Mouse (Mus musculus) neural tube, embryonic 12.5 days (tissue): ENCODE measurements around the gene Nans. TPM values are rescaled to one million over a fixed set of nuclear protein-coding genes. Genes with fewer than 3 reads are reported as not detected.
A peak's percentile ranks its signal among the peaks of the same experiment; 100 is the strongest.

Experiments
- ATAC-seq: fragments of 200-750 bp; cut with Nextera tagmentation; 2 replicates; pipeline ENCODE4 v1.8.0; 2017; ENCODE audit warnings: low read depth, mild to moderate bottlenecking, moderate TSS enrichment, moderate library complexity; ENCODE audit not compliant: low FRiP score
- H3K27ac ChIP-seq: fragments of 300-500 bp; sonication (generic); 2 replicates; pipeline ENCODE4 v1.5.1; 2016
- H3K27me3 ChIP-seq: fragments of 300-500 bp; sonication (generic); replicated peaks from 2 replicates; pipeline ENCODE4 v1.6.1; 2016; ENCODE audit warnings: mild to moderate bottlenecking
- H3K36me3 ChIP-seq: fragments of 300-500 bp; sonication (generic); 2 replicates; pipeline ENCODE4 v1.6.1; 2016; ENCODE audit warnings: mild to moderate bottlenecking
- H3K4me1 ChIP-seq: fragments of 300-500 bp; sonication (generic); 2 replicates; pipeline ENCODE4 v1.6.1; 2016
- H3K4me2 ChIP-seq: fragments of 300-500 bp; sonication (generic); replicated peaks from 2 replicates; pipeline ENCODE4 v1.6.1; 2016; ENCODE audit warnings: mild to moderate bottlenecking
- H3K4me3 ChIP-seq: fragments of 300-500 bp; sonication (generic); 2 replicates; pipeline ENCODE4 v1.5.1; 2016
- H3K9ac ChIP-seq: fragments of 300-500 bp; sonication (generic); 2 replicates; pipeline ENCODE4 v1.6.1; 2016; ENCODE audit warnings: mild to moderate bottlenecking
- H3K9me3 ChIP-seq: fragments of 300-500 bp; sonication (generic); 2 replicates; pipeline ENCODE4 v1.6.1; 2016; ENCODE audit warnings: mild to moderate bottlenecking
- WGBS: fragments of 180-500 bp; shearing (Covaris S2); methylation state at CpG from one replicate; pipeline ENCODE4 v1.1.7; 2016; 5-methylcytosine and 5-hydroxymethylcytosine counted together
- polyA plus RNA-seq: library from polyadenylated mRNA; unstranded; fragments of >200 nt; fragmentation: Nextera tagmentation; extraction: Ambion mirVana; gene quantifications from 2 replicates; pipeline ENCODE4 v1.2.1, GENCODE M21; 2016

The Nans gene
- polyA plus RNA-seq, 1 experiment from 2014 or later: 70.7 TPM

- H3K27me3 ChIP-seq: no peaks in the 10 kb centered on the region; the same call in 1 of the 2 replicates
- no peak overlapping the region for H3K4me2 ChIP-seq
- H3K9ac ChIP-seq: no peak overlapping the region
- H3K36me3 ChIP-seq: no peaks in the 10 kb centered on the region
- no peaks in the 10 kb centered on the region for H3K4me1 ChIP-seq
- no peak overlapping the region for H3K27ac ChIP-seq
- no peaks in the 10 kb centered on the region for H3K9me3 ChIP-seq
- WGBS: 87% methylated on average over 10 of the region's 10 CpGs
- ATAC-seq: no peak
- H3K4me3 ChIP-seq: no peak overlapping the region
Measured at GRCm38 (mm10) chr4:46521457-46521856, 32.4 kb downstream of the Nans start.

GRCm38 (mm10) chr4:46523324-46523723 is 34.3 kb downstream of the Nans start:
- ATAC-seq: no peak
- H3K36me3 ChIP-seq: no peaks in the 10 kb centered on the region

GRCm38 (mm10) chr4:46526226-46526625 is 37.2 kb downstream of the Nans start:
- peaks cover 6% of the 10 kb centered on the region; the same call in 1 of the 2 replicates for H3K4me1 ChIP-seq

More at GRCm38 (mm10) chr4:46523324-46523723, 34.3 kb downstream of the Nans start:
- H3K4me3 ChIP-seq: no peak overlapping the region
- H3K9ac ChIP-seq: no peak overlapping the region
- no peaks in the 10 kb centered on the region for H3K9me3 ChIP-seq
- H3K4me1 ChIP-seq: peaks cover 6% of the 10 kb centered on the region; the same call in 1 of the 2 replicates
- H3K4me2 ChIP-seq: no peak overlapping the region
- H3K27ac ChIP-seq: no peak overlapping the region
- no peaks in the 10 kb centered on the region; the same call in 1 of the 2 replicates for H3K27me3 ChIP-seq
- 90% methylated on average over 4 of the region's 4 CpGs for WGBS

GRCm38 (mm10) chr4:46526798-46527557 is 37.9 kb downstream of the Nans start:
- Histone ChIP-seq H3K27me3 (no peaks in the 10 kb centered on the region; the same call in 1 of the 2 replicates), H3K27ac (no peak overlapping the region), H3K4me1 (peaks cover 6% of the 10 kb centered on the region; the same call in 1 of the 2 replicates), H3K4me2 (peak overlapping the region; percentile 60), H3K4me3 (peak overlapping the region; percentile 18), H3K9ac (0 out of 2 replicates have a peak overlapping the region, but pooled peaks have one; percentile 13), H3K36me3 (no peaks in the 10 kb centered on the region), H3K9me3 (no peaks in the 10 kb centered on the region)
- 32% methylated on average over 17 of the region's 17 CpGs for WGBS
- ATAC-seq: 0 out of 2 replicates have a peak, but pooled peaks have one; percentile 56

More at GRCm38 (mm10) chr4:46526226-46526625, 37.2 kb downstream of the Nans start:
- Histone ChIP-seq H3K27ac (no peak overlapping the region), H3K27me3 (no peaks in the 10 kb centered on the region; the same call in 1 of the 2 replicates), H3K4me3 (no peak overlapping the region), H3K9me3 (no peaks in the 10 kb centered on the region), H3K36me3 (no peaks in the 10 kb centered on the region), H3K9ac (no peak overlapping the region), H3K4me2 (no peak overlapping the region)
- 91% methylated on average over 3 of the region's 3 CpGs for WGBS
- ATAC-seq: no peak

GRCm38 (mm10) chr4:46527558-46527926 is 38.5 kb downstream of the Nans start:
- ATAC-seq: peak; percentile 37; the same call in 1 of the 2 replicates
- Histone ChIP-seq H3K36me3 (no peaks in the 10 kb centered on the region), H3K4me2 (peak overlapping the region; percentile 60), H3K9me3 (no peaks in the 10 kb centered on the region), H3K4me3 (peak overlapping the region; percentile 18), H3K9ac (0 out of 2 replicates have a peak overlapping the region, but pooled peaks have one; percentile 13), H3K4me1 (peaks cover 6% of the 10 kb centered on the region; the same call in 1 of the 2 replicates), H3K27ac (no peak overlapping the region), H3K27me3 (peaks cover 3% of the 10 kb centered on the region; the same call in 1 of the 2 replicates)
- 5% methylated on average over 6 of the region's 7 CpGs for WGBS

- Histone ChIP-seq H3K27ac (no peak overlapping the region), H3K27me3 (peaks cover 23% of the 10 kb centered on the region), H3K9me3 (no peaks in the 10 kb centered on the region), H3K4me1 (peaks cover 6% of the 10 kb centered on the region; the same call in 1 of the 2 replicates), H3K4me3 (no peak overlapping the region), H3K36me3 (no peaks in the 10 kb centered on the region), H3K4me2 (no peak overlapping the region), H3K9ac (no peak overlapping the region)
- ATAC-seq: no peak
- WGBS: 40% methylated on average over 7 of the region's 7 CpGs
Measured at GRCm38 (mm10) chr4:46529722-46530121, 40.7 kb downstream of the Nans start.

- Histone ChIP-seq H3K9ac (no peak overlapping the region), H3K27ac (no peak overlapping the region), H3K4me3 (no peak overlapping the region), H3K9me3 (no peaks in the 10 kb centered on the region), H3K4me2 (no peak overlapping the region), H3K4me1 (peaks cover 8% of the 10 kb centered on the region; the same call in 1 of the 2 replicates), H3K36me3 (no peaks in the 10 kb centered on the region), H3K27me3 (peaks cover 45% of the 10 kb centered on the region)
- ATAC-seq: no peak
- WGBS: 84% methylated on average over 2 of the region's 2 CpGs
Measured at GRCm38 (mm10) chr4:46532511-46532910, 43.5 kb downstream of the Nans start.

- Histone ChIP-seq H3K27ac (no peak overlapping the region), H3K4me2 (no peak overlapping the region), H3K27me3 (peaks cover 50% of the 10 kb centered on the region), H3K9ac (no peak overlapping the region), H3K4me3 (no peak overlapping the region), H3K4me1 (peaks cover 6% of the 10 kb centered on the region; the same call in 1 of the 2 replicates), H3K9me3 (no peaks in the 10 kb centered on the region), H3K36me3 (no peaks in the 10 kb centered on the region)
- no peak for ATAC-seq
- 86% methylated on average over 7 of the region's 7 CpGs for WGBS
Measured at GRCm38 (mm10) chr4:46532926-46533325, 43.9 kb downstream of the Nans start.

- WGBS: 10% methylated on average over 29 of the region's 29 CpGs
- H3K27ac ChIP-seq: no peak overlapping the region
- peaks cover 6% of the 10 kb centered on the region; the same call in 1 of the 2 replicates for H3K4me1 ChIP-seq
- no peaks in the 10 kb centered on the region for H3K36me3 ChIP-seq
- H3K9me3 ChIP-seq: no peaks in the 10 kb centered on the region
- peak overlapping the region; percentile 51 for H3K4me2 ChIP-seq
- H3K27me3 ChIP-seq: peaks cover 52% of the 10 kb centered on the region
- H3K9ac ChIP-seq: 0 out of 2 replicates have a peak overlapping the region, but pooled peaks have one; percentile 29
- ATAC-seq: no peak
- no peak overlapping the region for H3K4me3 ChIP-seq
Measured at GRCm38 (mm10) chr4:46533934-46534720, 45.1 kb downstream of the Nans start.

- H3K4me3 ChIP-seq: peak overlapping the region; percentile 44
- H3K4me1 ChIP-seq: peaks cover 6% of the 10 kb centered on the region; the same call in 1 of the 2 replicates
- H3K27me3 ChIP-seq: peaks cover 52% of the 10 kb centered on the region
- H3K9me3 ChIP-seq: no peaks in the 10 kb centered on the region
- H3K4me2 ChIP-seq: peak overlapping the region; percentile 80
- ATAC-seq: no peak
- no peak overlapping the region for H3K27ac ChIP-seq
- no peaks in the 10 kb centered on the region for H3K36me3 ChIP-seq
- 5% methylated on average over 16 of the region's 16 CpGs for WGBS
- H3K9ac ChIP-seq: peak overlapping the region; percentile 55
Measured at GRCm38 (mm10) chr4:46535094-46535830, 46.2 kb downstream of the Nans start.

- peak; percentile 56; the same call in 1 of the 2 replicates for ATAC-seq
- H3K36me3 ChIP-seq: no peaks in the 10 kb centered on the region
- peak within 1 kb of the TSS; percentile 80 for H3K4me2 ChIP-seq
- H3K9ac ChIP-seq: peak within 1 kb of the TSS; percentile 55
- no peak within 1 kb of the TSS for H3K27ac ChIP-seq
- H3K27me3 ChIP-seq: peaks cover 52% of the 10 kb centered on the region
- WGBS: under 1% methylated on average over 46 of the region's 46 CpGs
- H3K9me3 ChIP-seq: no peaks in the 10 kb centered on the region
- peaks cover 6% of the 10 kb centered on the region; the same call in 1 of the 2 replicates for H3K4me1 ChIP-seq
- H3K4me3 ChIP-seq: peak within 1 kb of the TSS; percentile 44
Measured at GRCm38 (mm10) chr4:46535840-46536361, 46.9 kb downstream of the Nans start, which contains the start of gene Trim14. Gene Trim14 (minus strand): TSS chr4:46536141.
